Comparison of ENCODE assay signal across 9 mouse cellular contexts in genomic region chr5:108670785-108671184, GRCm38 (mm10). TPM values are rescaled to one million over a fixed set of nuclear protein-coding genes. Genes with fewer than 3 reads are reported as not detected.
DNase-seq lines count a peak whose midpoint lies in the region.
"Had no signal": no experiment of that assay in that cellular context is flagged by ENCODE, and none has a peak within 500 bp of the region (broad histone marks: within the 10 kb centered on the region; RNA-seq: fewer than 3 reads in every experiment).

No protein-coding gene starts in this region.

- peak; percentile 47 to 70 for DNase-seq in cerebellum, postnatal 14 days
- no peak for DNase-seq in cerebellum, postnatal 4 days (ENCODE audit: low spot score in 2 of 2)
- DNase-seq in right cerebral cortex, postnatal 14 days = peak; percentile 59
- no peak for DNase-seq in right cerebral cortex, adult 2 months (ENCODE audit: low spot score in 2 of 2)
- peak; percentile 41 for DNase-seq in embryonic facial prominence, embryonic 10.5 days (ENCODE audit: low spot score)
- DNase-seq in liver = peak; percentile 86
- DNase-seq in spleen, postnatal 36 days (ENCODE audit: low spot score in 2 of 2) = peak; percentile 40 to 57
- no peak for DNase-seq in left cerebral cortex, postnatal 25 days (ENCODE audit: low spot score in 2 of 2)

- H3K9me3 ChIP-seq in embryonic facial prominence, embryonic 10.5 days = no peaks in the 10 kb centered on the region
- H3K9me3 ChIP-seq: neural tube, embryonic 13.5 days had no signal

- no peaks in the 10 kb centered on the region for H3K27me3 ChIP-seq in embryonic facial prominence, embryonic 10.5 days (replicated peaks; ENCODE audit: low read depth, poor library complexity, severe bottlenecking)
- H3K27me3 ChIP-seq: neural tube, embryonic 13.5 days had no signal

- intact Hi-C loops in left cerebral cortex, postnatal 25 days (cut with DNase I) = loop anchor here (2.0 to 10.0 kb wide), 2 partner anchors 56 to 884 kb away; partner anchors contain the start of gene Crlf2

- H3K36me3 ChIP-seq in embryonic facial prominence, embryonic 10.5 days (replicated peaks) = peaks cover 29% of the 10 kb centered on the region

- no peak overlapping the region for H3K27ac ChIP-seq in embryonic facial prominence, embryonic 10.5 days (replicated peaks)

- peaks cover 20% of the 10 kb centered on the region for H3K4me1 ChIP-seq in embryonic facial prominence, embryonic 10.5 days

- H3K4me3 ChIP-seq in embryonic facial prominence, embryonic 10.5 days = no peak overlapping the region
- H3K4me3 ChIP-seq: neural tube, embryonic 13.5 days had no signal

RNA-seq across cellular contexts. Expression of gene Dgkq, which starts 1.3 kb away (rescaled TPM):
- 12.5 and 14.5 TPM in 2 replicates for polyA plus RNA-seq in embryonic facial prominence, embryonic 10.5 days (2016; fragmentation: Nextera tagmentation; extraction: Ambion mirVana)
- 10 to 100 TPM; 46.9 to 57.7 TPM for total RNA-seq in left cerebral cortex, postnatal 25 days (2021)

RNA-seq across cellular contexts. Expression of gene Slc26a1, which starts 4.6 kb away (rescaled TPM):
- 0.55 and 0.92 TPM in 2 replicates for polyA plus RNA-seq in embryonic facial prominence, embryonic 10.5 days (2016; fragmentation: Nextera tagmentation; extraction: Ambion mirVana)
- 1 to 10 TPM; 1.3 to 1.5 TPM for total RNA-seq in left cerebral cortex, postnatal 25 days (2021)

RNA-seq across cellular contexts. Expression of gene Idua, which starts 10.7 kb away (rescaled TPM):
- 9.3 and 9.6 TPM in 2 replicates for polyA plus RNA-seq in embryonic facial prominence, embryonic 10.5 days (2016; fragmentation: Nextera tagmentation; extraction: Ambion mirVana)
- total RNA-seq in left cerebral cortex, postnatal 25 days (2021) = 10 to 100 TPM; 11.4 to 15.0 TPM

RNA-seq across cellular contexts. Expression of gene Fgfrl1, which starts 21.4 kb away (rescaled TPM):
- 28.9 and 34.0 TPM in 2 replicates for polyA plus RNA-seq in embryonic facial prominence, embryonic 10.5 days (2016; fragmentation: Nextera tagmentation; extraction: Ambion mirVana)
- total RNA-seq in left cerebral cortex, postnatal 25 days (2021) = 10 to 100 TPM; 20.0 to 20.6 TPM

RNA-seq across cellular contexts. Expression of gene Tmem175, which starts 41.2 kb away (rescaled TPM):
- polyA plus RNA-seq in embryonic facial prominence, embryonic 10.5 days (2016; fragmentation: Nextera tagmentation; extraction: Ambion mirVana) = 15.1 and 16.0 TPM in 2 replicates
- total RNA-seq in left cerebral cortex, postnatal 25 days (2021) = 10 to 100 TPM; 37.4 to 42.1 TPM

Comparison
In these comparisons a context has a peak if more than half of its experiments do, and no peak if none do; other contexts are left out.
1. DNase-seq: peak in cerebellum, postnatal 14 days (2 of 2), right cerebral cortex, postnatal 14 days (single experiment), embryonic facial prominence, embryonic 10.5 days (single experiment), liver (single experiment) and spleen, postnatal 36 days (2 of 2); none in cerebellum, postnatal 4 days (0 of 2), right cerebral cortex, adult 2 months (0 of 2) and left cerebral cortex, postnatal 25 days (0 of 2).